Mouse (Mus musculus) cerebellum, adult 9-10 months (tissue): ENCODE measurements at regions not wholly inside any gene's neighbourhood (a gene's known extent, or its start where the extent isn't known, plus 50 kb on each side); places are given as distances from the start of the nearest gene placed in this dataset.

Experiments
- DNase-seq: peaks from one replicate; pipeline ENCODE4 v3.0.0; 2022

DNA sequence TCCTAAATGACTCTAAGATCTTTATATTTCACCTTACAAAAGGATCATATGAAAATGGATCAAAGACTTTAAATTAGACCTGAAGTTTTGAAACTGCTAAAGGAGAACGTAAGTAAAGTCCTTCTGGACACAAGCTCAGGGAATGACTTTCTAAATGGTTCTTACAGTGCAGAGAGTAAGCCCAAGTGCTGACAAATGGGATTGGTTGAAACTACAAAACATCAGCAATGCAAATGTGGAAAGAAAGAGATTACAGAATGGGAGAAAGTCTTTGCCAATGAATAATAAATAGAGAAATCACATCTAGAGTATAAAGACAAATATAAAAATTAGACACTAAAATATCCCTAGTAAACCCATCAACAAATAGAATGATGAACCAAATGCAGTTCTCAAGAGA, 263.9 kb downstream of the Atp10a start:
- DNase-seq: no peak

- DNase-seq: no peak
These were observed 264.3 kb downstream of the Atp10a start for GRCm38 (mm10) chr7:58920283-58920682.

- DNase-seq: no peak
These were observed 269.0 kb downstream of the Atp10a start for GRCm38 (mm10) chr7:58924975-58925374.

- no peak for DNase-seq
These were observed 269.4 kb downstream of the Atp10a start for GRCm38 (mm10) chr7:58925406-58925805.

DNA sequence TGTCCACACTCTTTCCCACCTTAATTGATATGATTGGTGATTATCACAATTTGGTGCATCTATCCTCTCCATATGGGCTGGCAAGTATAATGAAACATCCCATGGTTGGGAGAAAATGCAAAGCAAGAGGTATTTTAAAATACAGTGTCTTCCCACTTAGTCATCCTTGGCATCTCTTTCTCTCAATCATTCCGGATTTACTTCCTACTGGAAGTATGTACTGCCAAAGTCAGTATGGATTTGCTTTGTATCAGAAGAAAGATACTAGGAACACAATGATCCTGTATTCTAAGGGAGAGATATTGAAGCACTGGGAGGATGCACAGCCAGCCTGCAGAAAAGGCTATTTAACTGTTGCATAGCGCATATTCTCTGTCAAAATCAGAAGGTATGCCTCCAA, 271.1 kb upstream of the Ube3a start:
- DNase-seq: no peak

GRCm38 (mm10) chr7:59007196-59007595, 221.4 kb upstream of the Ube3a start:
- DNase-seq: peak; percentile 12

DNA sequence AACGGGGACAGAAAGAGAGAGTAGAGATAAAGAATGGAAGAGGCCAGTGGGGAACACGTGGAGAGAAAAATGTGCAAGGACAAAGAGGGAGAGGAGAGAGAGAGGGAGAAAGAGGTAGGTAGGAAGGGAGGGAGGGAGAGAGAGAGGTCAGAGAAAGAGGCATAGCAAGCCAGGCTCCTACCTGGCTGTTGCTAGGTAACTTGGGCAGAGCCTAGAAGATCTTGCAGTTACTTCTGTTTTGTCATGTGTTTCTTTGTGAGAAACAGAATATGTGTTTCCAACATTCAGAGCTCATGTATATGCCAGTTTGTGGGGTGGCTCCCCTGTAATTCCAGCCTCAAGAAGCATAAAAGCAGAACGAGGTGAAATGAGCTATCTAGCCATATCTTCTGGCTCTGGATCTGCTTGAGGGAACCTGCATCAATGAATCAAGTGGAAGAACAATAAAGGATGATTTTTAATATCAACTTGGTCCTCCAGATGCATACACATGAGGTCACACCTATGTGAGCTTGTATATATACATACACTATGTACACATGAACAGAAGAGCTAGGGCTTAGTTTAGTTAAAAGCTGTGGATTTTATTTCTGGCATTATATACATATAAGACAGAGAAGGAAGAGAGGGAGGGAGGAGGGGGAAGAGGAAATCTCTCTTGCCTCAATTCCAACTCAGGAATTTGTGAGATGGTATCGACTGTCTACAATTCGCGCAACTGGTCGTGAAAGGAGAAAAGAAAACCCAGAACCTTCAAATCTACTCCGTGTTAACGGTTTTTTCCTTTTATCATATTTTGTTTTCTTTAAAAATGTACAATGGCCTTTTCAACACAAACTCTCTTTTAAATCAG, 214.9 kb upstream of the Ube3a start:
- DNase-seq: no peak

- DNase-seq: no peak
These were observed 214.3 kb upstream of the Ube3a start for GRCm38 (mm10) chr7:59014302-59014677.

DNA sequence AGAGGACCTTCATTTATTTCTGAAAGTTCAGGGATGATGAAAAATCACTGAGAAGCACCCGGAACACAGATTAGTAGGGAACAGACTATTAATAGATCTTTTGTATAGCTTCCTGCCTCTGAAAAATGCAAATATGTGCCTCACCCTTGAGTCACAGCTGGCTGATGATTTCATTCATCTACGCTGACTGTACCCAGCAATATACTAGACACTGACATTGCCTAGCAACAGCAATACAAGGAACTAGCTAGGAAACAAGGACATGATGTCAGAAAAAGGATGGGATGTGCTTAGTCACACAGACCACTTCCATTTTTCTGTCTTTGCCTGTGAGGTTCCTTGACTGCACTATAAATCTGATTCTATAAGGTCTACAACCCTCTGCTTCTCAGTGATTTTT, 201.1 kb upstream of the Ube3a start:
- DNase-seq: no peak
